ENCODE assay signal across 13 mouse cellular contexts in genomic region chr2:6484179-6484578, GRCm38 (mm10).
DNase-seq lines count a peak whose midpoint lies in the region; ATAC-seq lines count a peak whose summit lies in the region.
"Had no signal": no experiment of that assay in that cellular context is flagged by ENCODE, and none has a peak within 500 bp of the region (broad histone marks: within the 10 kb centered on the region; RNA-seq: fewer than 3 reads in every experiment).

No protein-coding gene starts in this region.

- 76% methylated on average over 3 of the region's 3 CpGs for WGBS in heart, embryonic 11.5 days (ENCODE audit: insufficient replicate concordance)
- WGBS in limb, embryonic 13.5 days, result 74% methylated on average over 3 of the region's 3 CpGs

- H3K27ac ChIP-seq in heart, embryonic 11.5 days (ENCODE audit: low read depth, low read length), result 0 out of 2 replicates have a peak overlapping the region, but pooled peaks have one; percentile 82
- peak overlapping the region; percentile 61; the same call in 1 of the 2 replicates for H3K27ac ChIP-seq in limb, embryonic 13.5 days
- H3K27ac ChIP-seq: embryonic facial prominence, embryonic 15.5 days had no signal

- ATAC-seq in megakaryocyte, adult 5-6 weeks (ENCODE audit: poor library complexity, severe bottlenecking), result no peak
- ATAC-seq in heart, embryonic 11.5 days (replicated peaks; ENCODE audit: insufficient number of reproducible peaks, low FRiP score, low TSS enrichment), result no peak
- ATAC-seq in limb, embryonic 13.5 days (ENCODE audit: low FRiP score, low read depth), result no peak

- intact Hi-C loops in heart, postnatal 25 days (cut with DNase I), result loop anchor here (5.0 kb wide), 1 partner anchor 58 kb away; no protein-coding TSS in a partner anchor
- intact Hi-C loops in left cerebral cortex, postnatal 10 days (cut with DNase I), result no loop called here

- no peak overlapping the region for H3K9ac ChIP-seq in heart, embryonic 11.5 days (ENCODE audit: low read depth, low read length)
- H3K9ac ChIP-seq in limb, embryonic 13.5 days, result no peak overlapping the region
- H3K9ac ChIP-seq: embryonic facial prominence, embryonic 15.5 days had no signal

- no peaks in the 10 kb centered on the region for H3K9me3 ChIP-seq in megakaryocyte, embryonic 14.5 days
- H3K9me3 ChIP-seq in heart, embryonic 11.5 days (replicated peaks; ENCODE audit: control insufficient read depth, low read length), result no peaks in the 10 kb centered on the region
- no peaks in the 10 kb centered on the region for H3K9me3 ChIP-seq in limb, embryonic 13.5 days
- H3K9me3 ChIP-seq: embryonic facial prominence, embryonic 15.5 days had no signal

- peak overlapping the region; percentile 7 for H3K4me3 ChIP-seq in megakaryocyte, embryonic 14.5 days (replicated peaks)
- no peak overlapping the region for H3K4me3 ChIP-seq in heart, embryonic 11.5 days (ENCODE audit: low read depth, low read length)
- no peak overlapping the region for H3K4me3 ChIP-seq in limb, embryonic 13.5 days
- H3K4me3 ChIP-seq: embryonic facial prominence, embryonic 15.5 days had no signal

- DNase-seq in heart, adult 18-20 months, result peak; percentile 18 to 59
- DNase-seq in heart, postnatal 25 days (ENCODE audit: low spot score), result no peak
- no peak for DNase-seq in embryo, embryonic 11 days
- DNase-seq in left cerebral cortex, postnatal 10 days (ENCODE audit: extremely low spot score in 1 of 2, low spot score in 2 of 2), result no peak
- DNase-seq: cerebellum, adult 9-11 months; kidney, postnatal 25 days; right cerebral cortex, postnatal 25 days; thymus, postnatal 4 days had no signal

- H3K36me3 ChIP-seq in megakaryocyte, embryonic 14.5 days (replicated peaks; ENCODE audit: low read length), result no peaks in the 10 kb centered on the region
- no peaks in the 10 kb centered on the region for H3K36me3 ChIP-seq in heart, embryonic 11.5 days (ENCODE audit: control insufficient read depth, insufficient read depth, low read length)
- no peaks in the 10 kb centered on the region for H3K36me3 ChIP-seq in limb, embryonic 13.5 days
- H3K36me3 ChIP-seq: embryonic facial prominence, embryonic 15.5 days had no signal

- H3K4me2 ChIP-seq in heart, embryonic 11.5 days, result no peak overlapping the region
- no peak overlapping the region for H3K4me2 ChIP-seq in limb, embryonic 13.5 days (replicated peaks)
- H3K4me2 ChIP-seq: embryonic facial prominence, embryonic 15.5 days had no signal

- peaks cover 26% of the 10 kb centered on the region for H3K4me1 ChIP-seq in megakaryocyte, embryonic 14.5 days
- H3K4me1 ChIP-seq in heart, embryonic 11.5 days (ENCODE audit: control insufficient read depth, insufficient read depth, low read length), result peaks cover 17% of the 10 kb centered on the region
- H3K4me1 ChIP-seq in limb, embryonic 13.5 days, result peaks cover 25% of the 10 kb centered on the region

- peaks cover 9% of the 10 kb centered on the region for H3K27me3 ChIP-seq in megakaryocyte, embryonic 14.5 days (replicated peaks)
- no peaks in the 10 kb centered on the region for H3K27me3 ChIP-seq in heart, embryonic 11.5 days (ENCODE audit: control insufficient read depth, insufficient read depth, low read length)
- no peaks in the 10 kb centered on the region for H3K27me3 ChIP-seq in limb, embryonic 13.5 days
- H3K27me3 ChIP-seq: embryonic facial prominence, embryonic 15.5 days had no signal

Comparison
In these comparisons a context has a peak if more than half of its experiments do, and no peak if none do; other contexts are left out.
1. DNase-seq: peak in heart, adult 18-20 months (2 of 2); none in heart, postnatal 25 days (single experiment), embryo, embryonic 11 days (single experiment) and left cerebral cortex, postnatal 10 days (0 of 2).